Mouse (Mus musculus) testis, adult 2 months (tissue): ENCODE results near the gene Igbp1. TPM values are rescaled to one million over a fixed set of nuclear protein-coding genes. Genes with fewer than 3 reads are reported as not detected.

Source experiments
- H3K27ac ChIP-seq: fragments of 200-500 bp; 2 replicates; pipeline ENCODE4 v1.5.1; 2012; ENCODE audit warnings: low read depth, low read length; ENCODE audit not compliant: control insufficient read depth, insufficient read depth
- H3K27me3 ChIP-seq: fragments of 200-500 bp; 2 replicates; pipeline ENCODE4 v1.6.1; 2012; ENCODE audit warnings: mild to moderate bottlenecking, low read length, moderate library complexity; ENCODE audit not compliant: control insufficient read depth, insufficient read depth
- H3K36me3 ChIP-seq: fragments of 200-500 bp; 2 replicates; pipeline ENCODE4 v1.6.1; 2012; ENCODE audit warnings: mild to moderate bottlenecking, low read length; ENCODE audit not compliant: control insufficient read depth, insufficient read depth
- H3K4me1 ChIP-seq: fragments of 200-500 bp; 2 replicates; pipeline ENCODE4 v1.6.1; 2012; ENCODE audit warnings: low read length; ENCODE audit not compliant: control insufficient read depth, insufficient read depth
- H3K4me3 ChIP-seq: fragments of 200-500 bp; 2 replicates; pipeline ENCODE4 v1.5.1; 2012; ENCODE audit warnings: low read depth, mild to moderate bottlenecking, low read length, moderate library complexity, mixed read lengths; ENCODE audit not compliant: control insufficient read depth
- CTCF ChIP-seq: fragments of 200-500 bp; IDR thresholded peaks from 2 replicates; pipeline ENCODE4 v1.5.1; 2012; ENCODE audit warnings: low read depth, mild to moderate bottlenecking, inconsistent platforms, low read length, moderate library complexity; ENCODE audit not compliant: control insufficient read depth, insufficient read depth, insufficient replicate concordance
- POLR2A ChIP-seq: fragments of 200-500 bp; IDR thresholded peaks from 2 replicates; pipeline ENCODE4 v1.6.1; 2012; ENCODE audit warnings: low read depth, mild to moderate bottlenecking, inconsistent platforms, low read length, moderate library complexity; ENCODE audit not compliant: control insufficient read depth
- polyA plus RNA-seq: library from polyadenylated mRNA; depleted of rRNA; stranded (reverse); fragments of >200 nt; gene quantifications from 2 replicates; pipeline ENCODE4 v1.2.3, GENCODE M21; 2012; rRNA removed

The Igbp1 gene
- 3.1 and 3.3 TPM in 2 replicates for polyA plus RNA-seq

- Histone ChIP-seq H3K4me1 (peaks cover 5% of the 10 kb centered on the region; the same call in 1 of the 2 replicates), H3K4me3 (peak within 1 kb of the TSS; percentile 84), H3K27ac (peak within 1 kb of the TSS; percentile 18), H3K27me3 (no peaks in the 10 kb centered on the region), H3K36me3 (no peaks in the 10 kb centered on the region)
- TF ChIP-seq POLR2A (no peak), CTCF (no peak)
These were observed at the start of gene Igbp1 for GRCm38 (mm10) chrX:100494068-100494978. TSS of gene Igbp1 (plus strand) at chrX:100494291.

GRCm38 (mm10) chrX:100468047-100468446 lies 26.0 kb upstream of the Igbp1 start:
- Histone ChIP-seq H3K4me3 (no peak overlapping the region), H3K36me3 (no peaks in the 10 kb centered on the region), H3K27ac (no peak overlapping the region), H3K27me3 (no peaks in the 10 kb centered on the region), H3K4me1 (no peaks in the 10 kb centered on the region)
- TF ChIP-seq CTCF (no peak), POLR2A (no peak)

DNA sequence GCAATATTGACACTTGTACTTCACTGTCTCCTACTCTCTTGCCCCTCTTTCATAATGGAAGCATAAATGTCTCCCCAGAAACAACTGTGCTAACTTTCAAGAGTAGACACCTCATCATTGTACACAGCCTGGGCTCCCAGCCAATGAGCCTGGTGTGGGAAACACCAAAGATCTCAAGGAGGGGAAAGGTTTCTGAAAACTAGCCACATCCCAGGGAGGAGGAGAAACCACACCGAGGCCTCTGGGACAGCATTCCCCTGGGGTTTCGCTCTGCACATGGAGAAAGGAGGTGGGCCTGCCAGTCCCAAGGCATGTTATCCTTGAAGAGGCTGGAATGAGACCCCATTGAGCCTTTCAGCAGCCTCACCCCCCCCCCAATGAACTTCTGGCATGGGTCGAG lies 24.0 kb upstream of the Igbp1 start:
- H3K27ac ChIP-seq = no peak overlapping the region
- H3K27me3 ChIP-seq = no peaks in the 10 kb centered on the region
- no peak for TF ChIP-seq CTCF
- TF ChIP-seq POLR2A = no peak
- no peaks in the 10 kb centered on the region for H3K4me1 ChIP-seq
- H3K4me3 ChIP-seq = no peak overlapping the region
- no peaks in the 10 kb centered on the region for H3K36me3 ChIP-seq

DNA sequence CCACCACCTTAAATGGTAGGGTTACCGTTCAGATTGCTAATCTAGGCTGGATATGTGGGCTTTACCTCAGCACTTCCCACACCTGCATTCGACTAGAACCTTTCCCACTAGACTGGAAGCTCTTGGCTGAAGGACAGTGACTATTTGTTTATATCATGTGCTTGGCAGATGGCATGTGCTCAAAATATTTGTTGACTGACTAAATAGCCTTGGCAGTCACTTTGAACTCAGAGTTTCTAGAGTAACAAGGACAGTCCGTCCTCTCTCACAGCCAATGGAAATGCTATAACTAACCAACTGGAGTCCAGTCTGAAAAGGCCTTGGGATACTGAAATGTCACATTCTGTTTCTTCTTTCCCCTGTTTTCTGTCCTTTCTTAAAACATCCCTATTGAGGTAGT lies 22.6 kb upstream of the Igbp1 start:
- no peaks in the 10 kb centered on the region for H3K4me1 ChIP-seq
- TF ChIP-seq POLR2A (no peak), CTCF (no peak)
- H3K4me3 ChIP-seq = no peak overlapping the region
- H3K27ac ChIP-seq = no peak overlapping the region
- H3K36me3 ChIP-seq = no peaks in the 10 kb centered on the region
- H3K27me3 ChIP-seq = no peaks in the 10 kb centered on the region

GRCm38 (mm10) chrX:100475569-100476223 lies 18.4 kb upstream of the Igbp1 start:
- no peak overlapping the region for H3K27ac ChIP-seq
- no peaks in the 10 kb centered on the region for H3K36me3 ChIP-seq
- no peak overlapping the region for H3K4me3 ChIP-seq
- H3K4me1 ChIP-seq = no peaks in the 10 kb centered on the region
- H3K27me3 ChIP-seq = no peaks in the 10 kb centered on the region
- TF ChIP-seq CTCF (no peak), POLR2A (no peak)

DNA sequence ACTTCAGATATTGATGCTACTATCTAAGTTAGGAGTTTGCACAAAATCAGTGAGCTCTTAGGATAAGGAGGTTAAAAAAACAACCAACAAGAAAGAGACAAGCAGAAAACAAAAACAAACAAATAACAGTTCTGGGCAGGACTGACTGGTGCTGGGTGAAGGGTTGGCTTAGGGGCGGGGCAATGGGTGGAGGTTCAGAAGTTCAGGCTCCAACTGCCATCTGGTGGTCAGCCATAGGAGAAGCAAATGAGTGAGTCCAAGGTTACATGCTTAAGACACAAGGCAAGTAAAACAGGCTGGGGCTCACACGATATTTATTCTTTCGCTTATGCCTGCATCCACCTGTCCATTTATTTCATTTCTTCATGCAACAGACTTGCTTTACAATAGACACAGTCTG lies 13.8 kb upstream of the Igbp1 start:
- H3K27ac ChIP-seq = no peak overlapping the region
- no peaks in the 10 kb centered on the region for H3K27me3 ChIP-seq
- H3K36me3 ChIP-seq = no peaks in the 10 kb centered on the region
- no peaks in the 10 kb centered on the region for H3K4me1 ChIP-seq
- TF ChIP-seq POLR2A (no peak), CTCF (peak; percentile 33; the same call in 1 of the 2 replicates)
- H3K4me3 ChIP-seq = no peak overlapping the region

GRCm38 (mm10) chrX:100493500-100494067 lies 507 bp upstream of the Igbp1 start:
- no peaks in the 10 kb centered on the region for H3K27me3 ChIP-seq
- TF ChIP-seq CTCF (no peak), POLR2A (no peak)
- peaks cover 5% of the 10 kb centered on the region; the same call in 1 of the 2 replicates for H3K4me1 ChIP-seq
- peak overlapping the region; percentile 84 for H3K4me3 ChIP-seq
- H3K36me3 ChIP-seq = no peaks in the 10 kb centered on the region
- H3K27ac ChIP-seq = peak overlapping the region; percentile 8; the same call in 1 of the 2 replicates
